Mouse (Mus musculus) CD4-positive, CD25-positive, alpha-beta regulatory T cell, adult 9 weeks (primary cell): ENCODE measurements around the gene Gpr83. TPM values are rescaled to one million over a fixed set of nuclear protein-coding genes. Genes with fewer than 3 reads are reported as not detected.

Experiments used
- polyA plus RNA-seq: library from polyadenylated mRNA; unstranded; fragments of 100-300 nt; shearing (Covaris generic); gene quantifications from one replicate; pipeline ENCODE4 v1.2.1, GENCODE M21; 2017

The Gpr83 gene
- polyA plus RNA-seq = 159 TPM

GRCm38 (mm10) chr9:14859868-14860639 is at the start of gene Gpr83:
Gene Gpr83 (plus strand): TSS chr9:14860210.

GRCm38 (mm10) chr9:14903581-14904378 is 43.8 kb downstream of the Gpr83 start, which contains the start of gene Izumo1r:
Gene Izumo1r (minus strand): TSS chr9:14903949.

Other genes with a start within 250 kb of the Gpr83 start
- gene Amotl1, start 215.2 kb upstream of the Gpr83 start, polyA plus RNA-seq = not detected
- 0.22 TPM for gene Piwil4, start 119.5 kb upstream of the Gpr83 start, polyA plus RNA-seq
- 0.09 TPM for gene Fut4, start 107.8 kb upstream of the Gpr83 start, polyA plus RNA-seq
- not detected for gene 1700012B09Rik, start 89.2 kb upstream of the Gpr83 start, polyA plus RNA-seq
- 46.5 TPM for gene Mre11a, start 75.6 kb upstream of the Gpr83 start, polyA plus RNA-seq
- gene Ankrd49, start 75.4 kb upstream of the Gpr83 start, polyA plus RNA-seq = 35.6 TPM
- 1,000 TPM for gene Izumo1r, start 43.7 kb downstream of the Gpr83 start, polyA plus RNA-seq
- 22.2 TPM for gene Panx1, start 185.3 kb downstream of the Gpr83 start, polyA plus RNA-seq